Mouse (Mus musculus): ENCODE data around the gene Ppt1. TPM values are rescaled to one million over a fixed set of nuclear protein-coding genes. Genes with fewer than 3 reads are reported as not detected.
"Not testable (repeated sequence)": the region's sequence is repeated elsewhere in the genome, so short reads cannot be mapped to it uniquely, and the experiment has no call there.

The Ppt1 gene
- total RNA-seq (2017): 52.5 and 64.8 TPM in 2 replicates

DNA sequence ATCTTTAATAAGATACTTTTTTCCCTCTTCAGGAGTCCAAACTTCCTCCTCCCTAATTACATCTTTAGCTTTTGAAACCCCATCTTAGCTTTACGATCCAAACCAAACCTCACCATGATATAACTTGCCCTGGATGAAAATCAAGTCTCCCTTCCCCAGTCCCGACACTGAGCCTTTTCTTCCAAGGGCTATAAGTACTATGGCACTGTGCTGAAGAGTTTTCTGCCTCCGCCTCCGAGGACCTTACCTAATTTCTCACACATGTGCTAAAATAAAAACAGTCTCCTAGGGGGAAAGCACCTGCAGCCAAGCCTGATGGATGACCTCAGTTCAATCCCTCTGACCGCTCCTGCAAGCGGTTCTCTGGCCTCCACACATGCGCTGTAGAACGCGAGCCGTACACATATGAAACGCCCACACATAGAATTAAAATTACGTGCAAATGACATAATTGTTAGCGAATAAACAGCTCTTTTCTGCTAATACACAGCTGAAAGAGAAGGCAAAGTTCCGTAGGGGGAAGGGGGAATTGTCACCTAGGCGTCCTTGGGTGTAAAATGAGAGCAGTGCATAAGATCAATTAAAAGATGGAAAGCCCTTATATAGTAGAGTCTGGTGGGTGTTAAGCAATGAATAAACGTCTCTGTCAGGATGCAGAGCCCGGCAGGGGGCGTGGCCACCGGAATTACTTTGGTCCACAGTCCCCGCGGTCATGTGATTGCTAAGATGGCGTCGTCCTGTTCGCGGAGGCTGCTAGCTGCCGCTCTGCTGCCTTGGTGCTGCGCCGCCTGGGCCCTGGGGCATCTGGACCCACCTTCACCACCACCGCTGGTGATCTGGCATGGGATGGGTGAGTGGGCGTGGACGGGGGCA is at the start of gene Ppt1:
Gene Ppt1, plus strand, starts transcription at position 713 of the 873 bp plus-strand sequence.
- peak; percentile 96 for ATAC-seq (replicated peaks; ENCODE audit: low read depth, poor library complexity, severe bottlenecking)

DNA sequence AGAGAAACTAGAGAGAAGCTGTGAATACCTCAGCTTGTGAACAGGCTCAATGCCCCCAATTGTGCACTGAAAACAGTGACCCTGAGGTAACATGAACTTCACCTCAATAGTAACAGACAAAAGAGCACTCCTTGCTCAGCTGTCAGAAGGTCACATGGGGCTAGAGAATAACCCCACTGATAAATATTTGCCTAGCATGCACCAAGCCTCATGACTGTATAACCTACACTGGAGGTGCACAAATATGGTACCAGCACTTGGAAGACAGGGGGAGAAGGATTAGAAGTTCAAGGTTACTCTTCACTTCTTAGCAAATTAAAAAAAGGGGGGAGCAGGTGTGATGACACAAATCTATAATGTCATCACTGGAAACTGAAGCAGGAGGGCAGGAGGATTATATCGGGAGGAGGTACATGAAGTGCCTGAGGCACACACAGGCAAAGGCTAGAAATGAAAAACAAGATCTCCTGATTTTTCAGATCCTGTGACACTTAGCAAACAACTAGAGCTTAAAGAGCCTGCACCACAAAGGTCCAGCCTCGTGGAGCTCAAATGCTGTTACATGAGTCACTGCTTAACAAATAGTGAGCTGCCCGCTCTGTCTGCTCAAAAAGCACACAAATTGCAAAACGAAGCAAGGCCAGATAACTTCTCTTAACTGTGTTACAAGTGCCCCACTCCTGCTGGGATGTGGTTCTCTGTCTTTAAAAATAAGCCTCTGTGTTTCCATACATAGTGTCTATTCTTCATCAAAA is 46.5 kb upstream of the Ppt1 start:
- ATAC-seq (replicated peaks; ENCODE audit: low read depth, poor library complexity, severe bottlenecking): no peak

DNA sequence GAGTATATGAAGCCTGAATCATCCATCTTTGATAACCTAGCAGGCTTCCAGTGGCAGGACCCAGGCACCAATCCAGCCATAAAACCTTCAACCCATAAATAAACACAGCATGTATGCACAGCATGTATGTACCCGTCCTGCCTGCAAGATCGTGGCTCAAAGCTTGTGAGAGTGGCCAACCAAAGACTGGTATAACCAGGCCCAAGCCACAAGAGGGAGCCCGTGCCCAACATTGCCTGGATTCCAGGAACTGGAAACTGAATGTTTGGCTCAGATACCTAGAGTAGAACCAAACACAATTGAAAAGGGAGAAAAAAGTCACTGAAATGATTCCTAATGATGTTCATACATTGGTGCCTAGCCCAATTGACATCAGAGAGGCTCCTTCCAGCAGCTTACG is 27.9 kb upstream of the Ppt1 start:
- peak; percentile 98 for ATAC-seq (replicated peaks; ENCODE audit: low read depth, poor library complexity, severe bottlenecking)

DNA sequence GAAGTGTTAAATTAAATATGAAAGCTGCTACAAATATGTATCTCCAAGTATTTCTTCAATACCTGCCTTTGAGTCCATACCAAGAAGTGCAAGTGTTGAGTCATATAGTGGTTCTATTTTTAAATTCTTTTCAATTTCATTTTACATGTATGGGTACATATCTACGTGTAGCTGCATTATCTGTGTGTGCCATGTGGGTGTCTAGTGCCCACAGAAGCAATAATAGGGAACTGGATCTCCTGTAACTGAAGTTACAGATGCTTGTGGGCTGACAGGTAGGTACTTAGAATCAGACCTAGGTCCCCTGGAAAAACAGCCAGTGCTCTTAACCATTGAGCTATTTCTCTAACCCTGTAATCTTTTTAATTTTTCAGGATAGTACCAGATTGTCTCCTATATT is 24.9 kb upstream of the Ppt1 start:
- ATAC-seq (replicated peaks; ENCODE audit: low read depth, poor library complexity, severe bottlenecking): peak; percentile 51

DNA sequence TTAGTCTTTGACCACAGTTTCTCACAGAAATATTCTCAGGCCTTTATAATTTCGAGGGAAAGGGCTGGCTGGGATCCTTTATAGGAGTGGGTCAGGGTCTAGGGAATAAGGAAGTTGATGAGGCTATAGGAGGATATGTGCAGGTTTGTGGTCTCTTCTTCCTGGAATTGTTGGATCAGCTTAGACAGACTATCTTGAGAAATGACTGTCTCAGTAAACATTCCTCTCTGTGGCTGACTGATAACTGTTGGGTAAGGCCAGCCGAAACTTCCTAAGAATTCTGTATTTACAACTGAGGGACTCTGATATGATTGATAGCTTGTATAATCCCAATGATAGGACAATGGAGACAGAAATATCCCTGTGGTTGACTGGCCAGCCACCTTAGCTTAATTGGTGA is 24.2 kb upstream of the Ppt1 start:
- ATAC-seq (replicated peaks; ENCODE audit: low read depth, poor library complexity, severe bottlenecking): no peak

DNA sequence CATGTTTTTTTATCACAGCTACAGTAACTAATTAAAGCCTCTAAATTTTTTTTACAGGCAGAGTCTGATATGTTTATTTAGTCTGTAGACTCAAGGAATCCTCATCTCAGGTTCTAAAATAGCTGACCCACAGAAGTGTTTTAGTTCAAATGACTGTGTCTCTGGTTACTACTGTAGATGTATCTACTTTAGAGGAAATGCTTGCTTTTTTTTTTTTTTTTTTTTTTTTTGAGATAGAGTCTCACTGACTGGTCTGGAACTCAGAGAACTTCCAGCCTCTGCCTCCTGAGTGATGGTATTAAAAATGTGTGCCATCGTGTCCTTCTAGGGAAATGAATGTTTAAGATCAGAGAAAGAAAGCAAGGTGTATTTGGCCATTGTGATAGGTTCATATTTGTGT is 19.8 kb upstream of the Ppt1 start:
- no peak for ATAC-seq (replicated peaks; ENCODE audit: low read depth, poor library complexity, severe bottlenecking)

DNA sequence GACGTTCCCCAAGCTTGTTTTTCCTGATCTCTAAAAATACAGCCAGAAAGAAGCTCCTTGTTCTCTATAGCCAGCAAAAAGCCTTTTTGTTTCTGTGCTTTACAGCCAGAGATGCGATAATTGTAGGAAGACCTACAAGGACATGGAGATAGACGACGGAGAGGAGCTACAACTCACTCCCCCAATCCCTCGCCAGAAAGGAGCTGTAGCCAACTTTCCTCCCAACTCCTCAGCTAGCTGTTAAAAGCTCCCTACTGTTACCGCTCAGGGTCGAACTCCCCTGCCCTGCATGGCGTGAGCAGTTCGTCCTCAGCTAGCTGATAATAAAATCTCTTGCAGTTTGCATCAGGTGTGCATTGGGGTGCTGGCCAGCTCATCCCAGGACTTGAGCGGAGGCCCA is 15.1 kb upstream of the Ppt1 start:
- not testable (repeated sequence) for ATAC-seq (replicated peaks; ENCODE audit: low read depth, poor library complexity, severe bottlenecking)

DNA sequence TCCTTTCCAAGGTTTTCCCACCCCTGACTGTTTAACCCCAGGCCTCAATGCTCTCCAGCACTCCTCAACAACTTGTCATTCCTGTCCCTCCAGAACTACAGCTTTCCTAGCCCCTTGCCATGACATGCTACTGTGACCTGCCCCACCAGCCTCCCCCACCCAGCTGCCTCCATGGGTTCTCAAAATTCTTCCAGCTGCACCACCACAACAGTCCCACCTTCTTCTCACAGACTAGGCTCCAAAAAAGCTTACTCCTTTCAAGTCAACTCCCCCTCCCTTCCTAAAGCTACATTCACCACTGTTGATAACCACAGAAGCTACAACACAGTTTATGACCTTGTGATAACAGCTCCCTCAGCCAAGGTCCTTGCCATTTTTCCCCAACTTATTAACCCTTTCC is 8.4 kb upstream of the Ppt1 start:
- ATAC-seq (replicated peaks; ENCODE audit: low read depth, poor library complexity, severe bottlenecking): peak; percentile 63

DNA sequence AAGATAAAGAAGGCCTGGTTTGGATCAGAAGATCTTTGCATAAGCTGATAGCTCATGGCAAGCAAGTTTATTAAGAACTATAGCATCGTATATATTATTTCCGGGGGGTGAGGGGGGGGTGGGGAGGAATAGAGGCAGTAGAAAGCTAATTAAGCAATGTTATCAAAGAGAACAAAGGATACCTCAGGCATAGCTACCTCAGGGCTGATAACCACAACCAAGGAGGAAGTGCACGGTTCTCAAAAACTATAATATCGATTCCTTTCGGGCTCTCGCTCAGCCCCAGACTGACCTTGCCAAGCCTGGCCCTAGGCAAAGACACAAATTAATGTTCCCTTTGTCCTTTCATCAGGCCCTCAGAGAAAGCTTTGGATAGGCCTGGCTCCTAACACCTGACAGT is 6.7 kb upstream of the Ppt1 start:
- ATAC-seq (replicated peaks; ENCODE audit: low read depth, poor library complexity, severe bottlenecking): no peak

DNA sequence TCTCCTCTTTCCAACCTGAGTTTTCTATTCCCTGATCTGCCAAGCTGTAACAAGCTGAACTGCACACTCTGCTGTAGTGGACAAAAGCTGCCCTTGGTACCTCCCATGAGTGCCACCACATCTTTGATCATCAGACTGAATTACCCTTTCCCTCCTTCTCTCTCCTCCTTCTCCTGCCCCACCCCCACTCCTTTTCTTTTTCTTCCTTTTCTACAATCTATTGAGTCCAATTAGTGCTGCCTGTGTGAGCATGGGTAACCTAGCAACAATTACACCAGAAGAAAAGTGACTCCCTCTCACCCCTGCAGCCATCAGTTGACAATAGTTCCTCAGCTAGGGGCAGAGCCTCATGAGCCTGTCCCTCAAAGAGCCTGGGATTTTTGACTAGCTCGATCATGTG is 4.2 kb upstream of the Ppt1 start:
- no peak for ATAC-seq (replicated peaks; ENCODE audit: low read depth, poor library complexity, severe bottlenecking)

DNA sequence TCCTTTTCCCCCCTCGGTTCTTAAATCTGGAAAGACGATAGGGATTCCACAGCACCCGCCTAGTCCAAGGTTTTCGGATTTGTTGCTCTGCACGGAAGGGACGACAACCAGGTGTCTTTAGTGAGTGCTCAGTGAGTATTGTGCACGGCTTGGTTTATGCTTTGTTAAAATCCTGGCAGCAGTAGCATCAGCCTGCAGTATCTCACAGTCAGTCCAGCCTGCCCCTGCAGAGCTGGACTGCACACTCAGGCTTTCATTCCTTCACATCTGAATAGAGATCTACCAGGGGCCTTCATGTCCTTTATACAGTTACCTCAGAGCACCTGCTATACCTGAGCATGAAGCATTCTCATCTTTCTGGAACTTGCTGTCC is 347 bp downstream of the Ppt1 start:
- ATAC-seq (replicated peaks; ENCODE audit: low read depth, poor library complexity, severe bottlenecking): peak; percentile 6; the same call in 1 of the 2 replicates

DNA sequence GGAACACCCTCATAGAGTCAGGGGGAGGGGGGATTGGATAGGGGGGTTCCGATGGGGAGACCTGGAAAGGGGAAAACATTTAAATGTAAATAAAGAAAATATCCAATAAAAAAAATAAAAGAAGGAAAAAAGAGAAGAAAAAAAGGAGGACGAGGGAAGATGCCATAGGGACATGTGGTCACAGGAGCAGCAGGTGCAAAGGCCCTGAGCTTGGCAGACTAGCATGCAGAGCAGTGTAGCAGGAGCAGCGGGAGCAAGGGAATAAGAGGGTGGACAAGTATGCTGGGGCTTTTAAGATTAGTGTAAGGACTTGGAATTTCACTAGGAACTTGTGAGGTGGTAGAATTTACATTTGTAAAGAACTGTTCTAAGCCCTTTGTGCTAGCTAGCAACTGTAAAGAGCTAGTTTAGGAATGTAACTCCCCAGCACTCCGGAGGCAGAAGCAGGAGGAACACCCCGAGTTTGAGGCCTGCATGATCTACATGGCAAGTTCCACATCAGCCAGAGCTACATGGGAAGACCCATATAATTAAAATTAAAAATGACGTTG is 1.2 kb downstream of the Ppt1 start:
- ATAC-seq (replicated peaks; ENCODE audit: low read depth, poor library complexity, severe bottlenecking): no peak

DNA sequence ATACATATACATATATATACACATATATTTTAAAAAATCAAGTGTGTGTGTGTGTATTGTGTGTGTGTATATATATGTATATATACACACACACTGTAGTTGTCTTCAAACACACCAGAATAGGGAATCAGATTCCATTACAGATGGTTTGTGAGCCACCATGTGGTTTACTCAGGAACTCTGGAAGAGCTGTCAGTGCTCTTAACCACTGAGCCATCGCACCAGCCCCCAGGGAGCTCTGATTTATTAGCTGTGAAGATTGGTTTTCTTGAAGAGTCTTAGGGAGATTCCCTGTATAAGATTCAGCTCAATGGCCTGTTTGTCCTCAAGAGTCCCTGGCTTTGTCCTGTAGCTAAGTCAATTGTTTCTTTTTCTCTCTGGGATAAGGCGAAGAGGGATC is 2.0 kb downstream of the Ppt1 start:
- no peak for ATAC-seq (replicated peaks; ENCODE audit: low read depth, poor library complexity, severe bottlenecking)

DNA sequence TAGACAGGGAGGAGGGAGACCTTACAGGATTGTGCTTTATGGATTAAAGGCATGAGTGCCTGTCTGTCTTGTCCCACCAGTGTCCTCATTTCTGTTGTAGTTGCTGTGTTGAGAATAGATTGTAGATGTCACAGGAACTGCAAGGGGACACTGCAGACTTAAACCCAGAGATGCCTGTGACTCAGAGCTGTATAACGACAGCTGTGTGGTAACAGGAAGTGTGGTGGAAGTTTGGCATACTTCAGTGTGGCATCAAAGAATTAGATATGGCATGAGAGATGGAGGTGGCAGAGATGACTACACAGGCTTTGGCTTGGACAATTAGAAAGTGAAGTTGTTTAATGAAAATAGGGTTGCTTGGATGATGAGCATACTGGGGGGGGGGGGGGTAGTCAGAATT is 2.4 kb downstream of the Ppt1 start:
- ATAC-seq (replicated peaks; ENCODE audit: low read depth, poor library complexity, severe bottlenecking): peak; percentile 58

DNA sequence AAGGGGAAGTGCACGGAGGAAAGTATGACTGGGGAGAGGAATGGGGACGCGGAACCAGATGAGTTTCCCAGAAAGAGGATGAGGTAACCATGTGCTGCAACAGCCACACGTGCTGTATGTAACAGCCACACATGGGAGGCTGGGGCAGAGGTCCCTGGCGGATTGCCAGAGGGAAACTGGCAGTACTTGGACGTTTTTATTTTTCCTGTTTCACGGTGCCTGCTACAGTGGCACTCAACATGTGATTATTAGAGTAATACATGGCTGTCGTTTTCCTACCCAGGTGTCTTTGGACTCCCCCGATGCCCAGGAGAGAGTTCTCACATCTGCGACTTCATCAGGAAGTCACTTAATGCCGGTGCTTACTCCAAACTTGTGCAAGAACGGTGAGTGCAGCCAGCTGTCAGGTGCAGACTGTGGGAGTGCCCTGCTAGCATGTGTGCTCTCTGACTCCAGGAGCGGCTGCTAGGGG is 12.1 kb downstream of the Ppt1 start:
- ATAC-seq (replicated peaks; ENCODE audit: low read depth, poor library complexity, severe bottlenecking): peak; percentile 97

DNA sequence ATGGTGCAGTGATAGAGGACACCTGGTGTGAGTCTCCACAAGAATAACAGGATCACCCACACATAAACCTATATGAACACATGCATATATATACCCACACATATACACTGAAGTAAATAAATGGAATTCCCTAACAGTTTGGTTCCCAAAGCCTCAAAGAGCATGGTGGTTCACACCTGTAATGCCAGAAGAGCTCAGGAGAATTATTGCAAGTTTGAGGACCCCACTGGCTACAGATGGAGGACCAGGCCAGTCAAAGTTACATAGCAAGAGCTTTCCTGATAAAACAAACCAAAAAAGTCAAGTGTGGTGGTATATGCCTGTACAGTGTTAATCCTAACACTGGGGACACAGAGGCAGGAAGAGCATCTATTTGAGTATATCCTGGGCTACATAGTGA is 15.5 kb downstream of the Ppt1 start:
- ATAC-seq (replicated peaks; ENCODE audit: low read depth, poor library complexity, severe bottlenecking): no peak

DNA sequence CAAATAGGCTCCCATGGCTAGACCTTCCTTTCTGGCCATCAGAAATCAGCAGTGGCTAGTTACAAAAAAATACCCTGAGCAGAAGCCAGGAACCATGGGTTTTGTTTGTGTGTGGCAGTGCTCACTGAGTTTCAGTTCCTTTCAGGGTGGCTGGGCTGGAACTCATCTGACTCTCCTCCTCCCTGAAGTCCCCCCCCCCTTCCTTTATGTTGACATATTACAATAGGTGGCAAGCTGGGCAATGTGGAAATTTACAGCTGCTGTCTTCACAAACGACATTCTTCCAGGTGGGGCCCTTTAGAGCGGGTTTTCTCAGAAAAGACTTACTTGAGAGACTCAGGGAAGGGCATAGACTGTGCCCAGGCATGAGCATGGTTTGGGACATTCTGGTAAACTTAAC is 17.6 kb downstream of the Ppt1 start:
- ATAC-seq (replicated peaks; ENCODE audit: low read depth, poor library complexity, severe bottlenecking): peak; percentile 84

DNA sequence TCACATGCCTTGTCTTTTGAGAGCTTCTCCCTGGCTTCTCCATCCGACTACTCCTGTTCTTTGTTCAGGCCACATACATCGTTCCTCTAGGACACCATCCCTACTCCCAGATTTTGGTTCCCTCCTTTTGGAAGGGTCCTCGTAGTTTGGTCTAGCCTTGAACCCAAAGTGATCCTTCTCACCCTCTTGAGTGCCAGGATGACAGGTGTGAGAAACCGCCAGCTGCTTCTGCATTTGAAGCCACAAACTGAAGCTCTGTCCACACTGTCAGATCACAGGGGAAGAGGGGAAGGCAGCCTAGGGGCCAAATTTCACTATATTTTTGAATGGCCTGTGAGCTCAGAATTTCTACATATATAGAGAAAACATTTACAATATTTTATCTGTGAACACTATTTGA is 18.7 kb downstream of the Ppt1 start:
- no peak for ATAC-seq (replicated peaks; ENCODE audit: low read depth, poor library complexity, severe bottlenecking)

DNA sequence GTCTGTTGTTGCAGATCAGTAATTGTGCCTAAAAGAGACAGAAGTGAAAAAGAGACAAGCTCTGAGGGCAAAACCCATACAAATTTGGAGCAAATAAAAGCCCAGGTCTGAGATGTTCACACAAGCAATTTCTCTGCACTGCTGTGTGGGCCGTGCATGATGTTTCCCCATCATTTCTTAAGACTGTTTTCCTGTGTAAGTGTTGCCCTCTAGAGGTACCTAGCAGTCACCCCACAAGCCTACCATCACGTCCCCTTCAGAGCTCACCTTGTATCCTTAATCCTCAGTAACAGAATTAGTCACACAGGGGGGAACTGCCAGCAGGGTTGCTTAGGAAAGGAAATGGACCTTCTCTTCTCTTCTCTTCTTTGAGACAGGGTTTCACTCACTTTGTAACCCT is 21.9 kb downstream of the Ppt1 start:
- 0 out of 2 replicates have a peak, but pooled peaks have one; percentile 19 for ATAC-seq (replicated peaks; ENCODE audit: low read depth, poor library complexity, severe bottlenecking)

DNA sequence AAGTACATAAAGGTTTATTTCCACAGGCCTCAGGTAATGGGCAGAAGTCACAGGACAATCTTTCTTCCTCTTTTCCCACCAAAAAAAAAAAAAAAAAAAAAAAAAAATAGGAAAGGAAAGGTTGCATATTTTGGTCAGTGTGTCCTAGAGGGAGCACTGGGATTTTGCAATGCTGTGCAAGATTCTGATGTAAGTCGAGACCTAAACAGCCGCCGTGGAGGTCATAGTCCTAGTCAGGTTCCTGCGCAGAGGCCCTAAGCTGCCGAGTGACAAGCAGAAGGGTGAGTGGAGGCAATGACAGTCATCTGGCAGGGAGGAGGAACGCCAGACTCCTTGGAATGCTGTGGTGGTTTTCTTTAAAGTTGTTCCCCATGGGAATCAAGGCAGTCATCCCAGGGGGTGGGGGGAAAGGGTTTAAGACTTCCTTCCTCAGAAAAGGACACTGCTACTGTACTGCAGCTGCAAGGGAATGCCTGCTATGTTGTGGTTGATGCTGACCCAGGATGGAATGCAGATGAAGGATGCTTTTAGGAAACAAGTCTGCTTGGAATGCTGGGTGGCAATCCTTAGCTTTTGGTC is 23.1 kb downstream of the Ppt1 start:
- peak; percentile 23; the same call in 1 of the 2 replicates for ATAC-seq (replicated peaks; ENCODE audit: low read depth, poor library complexity, severe bottlenecking)

DNA sequence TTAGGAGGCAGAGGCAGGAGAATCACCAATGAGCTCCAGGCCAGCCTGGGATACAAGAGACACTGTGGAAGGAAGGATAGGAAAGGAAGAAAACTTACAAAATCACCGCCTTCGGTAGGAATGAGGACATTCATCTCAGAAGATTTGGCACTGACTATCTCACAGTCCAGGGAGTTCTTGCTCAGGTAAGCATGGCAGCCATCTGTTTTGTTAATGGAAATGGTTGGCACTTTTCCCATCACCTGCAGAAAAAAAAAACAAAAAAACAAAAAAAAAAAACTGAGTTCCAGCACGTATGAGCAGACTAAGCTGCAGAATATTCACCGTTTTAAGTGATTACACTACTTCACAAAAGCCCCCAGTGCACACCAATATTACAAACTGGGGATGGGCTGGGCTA is 25.8 kb downstream of the Ppt1 start:
- no peak for ATAC-seq (replicated peaks; ENCODE audit: low read depth, poor library complexity, severe bottlenecking)

All from common myeloid progenitor, adult 5-6 weeks (primary cell).